Mouse (Mus musculus): ENCODE measurements at regions not wholly inside any gene's neighbourhood (a gene's known extent, or its start where the extent isn't known, plus 50 kb on each side); places are given as distances from the start of the nearest gene placed in this dataset.

GRCm38 (mm10) chr12:68365404-68366059, 793.5 kb downstream of the Rps29 start:
- DNase-seq (ENCODE audit: low read depth, low spot score), result no peak

GRCm38 (mm10) chr12:68363196-68363595, 795.8 kb downstream of the Rps29 start:
- DNase-seq (ENCODE audit: low read depth, low spot score), result no peak

GRCm38 (mm10) chr12:68346517-68347099, 812.4 kb downstream of the Rps29 start:
- DNase-seq (ENCODE audit: low read depth, low spot score), result no peak

- no peak for DNase-seq (ENCODE audit: low read depth, low spot score)
Observed at GRCm38 (mm10) chr12:68333796-68334195, 825.2 kb downstream of the Rps29 start.

GRCm38 (mm10) chr12:68333366-68333765, 825.6 kb downstream of the Rps29 start:
- DNase-seq (ENCODE audit: low read depth, low spot score), result peak; percentile 2

- no peak for DNase-seq (ENCODE audit: low read depth, low spot score)
Observed at GRCm38 (mm10) chr12:68332480-68332879, 826.5 kb downstream of the Rps29 start.

All from telencephalon, adult 2 months (tissue).